Mouse (Mus musculus) urinary bladder, adult 18-20 months (tissue): ENCODE measurements around the gene Mylk.

Source experiments
- DNase-seq, 2 experiments: peaks; one replicate each; pipeline ENCODE4 v3.0.0; 2022; ENCODE audit warnings: low spot score in 2 of 2, mixed read lengths in 2 of 2

Mylk gene

GRCm38 (mm10) chr16:34940363-34940762 is 195.4 kb downstream of the Mylk start:
- no peak for DNase-seq

- DNase-seq = no peak
Observed at GRCm38 (mm10) chr16:34941915-34942314, 196.9 kb downstream of the Mylk start.

- DNase-seq = no peak
Observed at GRCm38 (mm10) chr16:34946301-34946700, 201.3 kb downstream of the Mylk start.

GRCm38 (mm10) chr16:34950935-34951334 is 205.9 kb downstream of the Mylk start:
- DNase-seq = no peak

- DNase-seq = no peak
Observed at GRCm38 (mm10) chr16:34952254-34952653, 207.2 kb downstream of the Mylk start.

- DNase-seq = no peak
Observed at GRCm38 (mm10) chr16:34952798-34953197, 207.8 kb downstream of the Mylk start.

- DNase-seq = no peak
Observed at GRCm38 (mm10) chr16:34953501-34953900, 208.5 kb downstream of the Mylk start.

GRCm38 (mm10) chr16:34957487-34958230 is 212.6 kb downstream of the Mylk start:
- no peak for DNase-seq

GRCm38 (mm10) chr16:34958667-34959066 is 213.7 kb downstream of the Mylk start:
- peak in 1 of 2 experiments; percentile 36 for DNase-seq

- no peak for DNase-seq
Observed at GRCm38 (mm10) chr16:34959261-34959660, 214.3 kb downstream of the Mylk start.

- no peak for DNase-seq
Observed at GRCm38 (mm10) chr16:34960243-34960642, 215.2 kb downstream of the Mylk start.

- no peak for DNase-seq
Observed at GRCm38 (mm10) chr16:34960866-34961582, 216.0 kb downstream of the Mylk start.

GRCm38 (mm10) chr16:34962322-34962721 is 217.3 kb downstream of the Mylk start:
- no peak for DNase-seq

- no peak for DNase-seq
Observed at GRCm38 (mm10) chr16:34963008-34963407, 218.0 kb downstream of the Mylk start.

GRCm38 (mm10) chr16:34966620-34967081 is 221.6 kb downstream of the Mylk start:
- DNase-seq = no peak

GRCm38 (mm10) chr16:34967120-34967800 is 222.2 kb downstream of the Mylk start:
- DNase-seq = peak in 1 of 2 experiments; percentile 67

GRCm38 (mm10) chr16:34968181-34968580 is 223.2 kb downstream of the Mylk start:
- no peak for DNase-seq

GRCm38 (mm10) chr16:34972471-34972870 is 227.5 kb downstream of the Mylk start:
- DNase-seq = no peak

- no peak for DNase-seq
Observed at GRCm38 (mm10) chr16:34975544-34975943, 230.5 kb downstream of the Mylk start.

GRCm38 (mm10) chr16:34976630-34977029 is 231.6 kb downstream of the Mylk start:
- DNase-seq = no peak

- DNase-seq = no peak
Observed at GRCm38 (mm10) chr16:34978018-34978417, 233.0 kb downstream of the Mylk start.

GRCm38 (mm10) chr16:34981009-34981408 is 236.0 kb downstream of the Mylk start:
- no peak for DNase-seq
